ENCODE assay signal across 24 mouse cellular contexts in the genomic region with DNA sequence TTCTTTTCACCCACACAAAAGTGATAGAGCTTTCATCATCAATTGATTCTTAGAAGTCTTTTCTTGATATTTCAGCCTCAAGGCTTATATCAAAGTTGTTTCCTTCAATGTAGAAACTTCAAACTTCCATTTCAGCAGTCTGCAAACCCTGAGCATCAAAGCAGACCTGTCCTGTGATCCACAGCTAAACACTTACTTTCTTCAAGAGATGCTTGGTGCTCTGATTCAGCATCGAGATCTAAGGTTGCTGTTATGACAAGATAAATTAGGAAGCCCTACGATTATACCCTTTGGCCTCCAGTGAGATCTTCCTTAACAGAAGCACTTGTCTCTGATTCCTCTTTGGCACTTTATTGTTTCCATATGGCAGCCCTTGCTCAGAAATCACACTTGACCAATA.
A peak's percentile ranks its signal among the peaks of the same experiment; 100 is the strongest.
DNase-seq lines count a peak whose midpoint lies in the region; ATAC-seq lines count a peak whose summit lies in the region.
"Had no signal": no experiment of that assay in that cellular context is flagged by ENCODE, and none has a peak within 500 bp of the region (broad histone marks: within the 10 kb centered on the region; RNA-seq: fewer than 3 reads in every experiment).

No protein-coding gene starts in this region.

- H3K9ac ChIP-seq in midbrain, embryonic 14.5 days (replicated peaks; ENCODE audit: low read length) = no peak overlapping the region
- no peak overlapping the region for H3K9ac ChIP-seq in midbrain, embryonic 16.5 days (ENCODE audit: low read depth, low read length)
- H3K9ac ChIP-seq in midbrain, embryonic 13.5 days (replicated peaks) = no peak overlapping the region
- H3K9ac ChIP-seq: embryonic facial prominence, embryonic 12.5 days; forebrain, embryonic 13.5 days; forebrain, embryonic 15.5 days; forebrain, postnatal 0 days had no signal

- no peaks in the 10 kb centered on the region for H3K27me3 ChIP-seq in midbrain, embryonic 14.5 days (ENCODE audit: control insufficient read depth, insufficient read depth, low read length)
- H3K27me3 ChIP-seq in midbrain, embryonic 10.5 days (ENCODE audit: low read depth, poor library complexity, severe bottlenecking) = no peaks in the 10 kb centered on the region
- no peaks in the 10 kb centered on the region for H3K27me3 ChIP-seq in midbrain, embryonic 16.5 days (ENCODE audit: control insufficient read depth, insufficient read depth, low read depth, low read length)
- no peaks in the 10 kb centered on the region for H3K27me3 ChIP-seq in midbrain, embryonic 13.5 days
- H3K27me3 ChIP-seq: CH12.LX; embryonic facial prominence, embryonic 12.5 days; forebrain, embryonic 13.5 days; forebrain, embryonic 15.5 days; Patski had no signal

- no peak overlapping the region for H3K4me3 ChIP-seq in midbrain, embryonic 14.5 days (replicated peaks; ENCODE audit: low read depth, low read length)
- H3K4me3 ChIP-seq in midbrain, embryonic 10.5 days = no peak overlapping the region
- H3K4me3 ChIP-seq in midbrain, embryonic 16.5 days (ENCODE audit: low read depth, low read length) = no peak overlapping the region
- no peak overlapping the region for H3K4me3 ChIP-seq in midbrain, embryonic 13.5 days (replicated peaks)
- H3K4me3 ChIP-seq: embryonic facial prominence, embryonic 10.5 days; embryonic facial prominence, embryonic 12.5 days; forebrain, embryonic 13.5 days; forebrain, embryonic 15.5 days had no signal

- intact Hi-C loops in gastrocnemius, postnatal 36 days (cut with DNase I) = no loop called here

- 79% methylated on average over 2 of the region's 2 CpGs for WGBS in midbrain, embryonic 14.5 days
- 92% methylated on average over 2 of the region's 2 CpGs for WGBS in midbrain, embryonic 10.5 days
- 70% methylated on average over 2 of the region's 2 CpGs for WGBS in midbrain, embryonic 16.5 days
- WGBS in midbrain, embryonic 13.5 days = 74% methylated on average over 2 of the region's 2 CpGs

- H3K36me3 ChIP-seq in midbrain, embryonic 14.5 days (ENCODE audit: control insufficient read depth, insufficient read depth, low read length) = no peaks in the 10 kb centered on the region
- H3K36me3 ChIP-seq in midbrain, embryonic 10.5 days = no peaks in the 10 kb centered on the region
- no peaks in the 10 kb centered on the region for H3K36me3 ChIP-seq in midbrain, embryonic 16.5 days (ENCODE audit: control insufficient read depth, insufficient read depth, low read length)
- H3K36me3 ChIP-seq in midbrain, embryonic 13.5 days = no peaks in the 10 kb centered on the region
- H3K36me3 ChIP-seq: embryonic facial prominence, embryonic 10.5 days; embryonic facial prominence, embryonic 12.5 days; forebrain, embryonic 15.5 days; G1E had no signal

- no peak overlapping the region for H3K4me2 ChIP-seq in midbrain, embryonic 14.5 days (ENCODE audit: low read length)
- no peak overlapping the region for H3K4me2 ChIP-seq in midbrain, embryonic 16.5 days (ENCODE audit: low read length)
- H3K4me2 ChIP-seq in midbrain, embryonic 13.5 days (replicated peaks) = no peak overlapping the region
- H3K4me2 ChIP-seq: embryonic facial prominence, embryonic 12.5 days; forebrain, embryonic 13.5 days; forebrain, embryonic 15.5 days had no signal

- H3K27ac ChIP-seq in midbrain, embryonic 14.5 days (replicated peaks; ENCODE audit: low read depth, low read length) = no peak overlapping the region
- H3K27ac ChIP-seq in midbrain, embryonic 10.5 days (replicated peaks) = no peak overlapping the region
- H3K27ac ChIP-seq in midbrain, embryonic 16.5 days (ENCODE audit: low read length) = no peak overlapping the region
- no peak overlapping the region for H3K27ac ChIP-seq in midbrain, embryonic 13.5 days
- H3K27ac ChIP-seq: embryonic facial prominence, embryonic 10.5 days; embryonic facial prominence, embryonic 12.5 days; forebrain, embryonic 13.5 days; forebrain, embryonic 15.5 days had no signal

- no peaks in the 10 kb centered on the region for H3K9me3 ChIP-seq in midbrain, embryonic 14.5 days (ENCODE audit: control insufficient read depth, low read length)
- no peaks in the 10 kb centered on the region for H3K9me3 ChIP-seq in midbrain, embryonic 10.5 days (replicated peaks)
- H3K9me3 ChIP-seq in midbrain, embryonic 16.5 days (replicated peaks; ENCODE audit: control insufficient read depth, low read length, poor library complexity, severe bottlenecking) = no peaks in the 10 kb centered on the region
- no peaks in the 10 kb centered on the region for H3K9me3 ChIP-seq in midbrain, embryonic 13.5 days
- H3K9me3 ChIP-seq: embryonic facial prominence, embryonic 10.5 days; embryonic facial prominence, embryonic 12.5 days; forebrain, embryonic 13.5 days; forebrain, embryonic 15.5 days; G1E had no signal

- ATAC-seq in midbrain, embryonic 14.5 days (ENCODE audit: low FRiP score, low TSS enrichment) = no peak
- peak; percentile 54; the same call in 1 of the 2 replicates for ATAC-seq in midbrain, embryonic 16.5 days
- no peak for ATAC-seq in midbrain, embryonic 13.5 days
- ATAC-seq: activated CD4-positive, CD25-positive, alpha-beta regulatory T cell, adult 4 months; CD4-positive, CD25-positive, alpha-beta regulatory T cell, adult 4 months; forebrain, embryonic 13.5 days; forebrain, embryonic 15.5 days; forebrain, postnatal 0 days; Patski had no signal

- DNase-seq in midbrain, embryonic 14.5 days = peak; percentile 6
- no peak for DNase-seq in midbrain, embryonic 10.5 days (ENCODE audit: low spot score)
- DNase-seq in gastrocnemius, postnatal 36 days = no peak
- DNase-seq: adrenal gland, adult 8-10 months; adrenal gland, postnatal 14 days; adrenal gland, postnatal 36 days; B cell, adult 2 months; cerebellum, adult 11-12 months; cerebellum, adult 2 months; cerebellum, adult 9-10 months; cerebellum, postnatal 10 days; cerebellum, postnatal 25 days; forebrain, postnatal 0 days had no signal

- H3K4me1 ChIP-seq in midbrain, embryonic 14.5 days (ENCODE audit: control insufficient read depth, insufficient read depth, low read length) = no peaks in the 10 kb centered on the region
- H3K4me1 ChIP-seq in midbrain, embryonic 10.5 days = no peaks in the 10 kb centered on the region
- H3K4me1 ChIP-seq in midbrain, embryonic 16.5 days (ENCODE audit: control insufficient read depth, insufficient read depth, low read length) = no peaks in the 10 kb centered on the region
- H3K4me1 ChIP-seq in midbrain, embryonic 13.5 days (replicated peaks) = no peaks in the 10 kb centered on the region
- H3K4me1 ChIP-seq: embryonic facial prominence, embryonic 10.5 days; embryonic facial prominence, embryonic 12.5 days; forebrain, embryonic 13.5 days; forebrain, embryonic 15.5 days had no signal
